Mouse (Mus musculus): ENCODE results near the gene Nfrkb. TPM values are rescaled to one million over a fixed set of nuclear protein-coding genes. Genes with fewer than 3 reads are reported as not detected.

Gene Nfrkb
- polyA plus RNA-seq (2012; ENCODE audit: low replicate concordance), result 4.3 and 34.9 TPM in 2 replicates

GRCm38 (mm10) chr9:31385947-31386354, at the start of gene Nfrkb:
Gene Nfrkb (plus strand): TSS chr9:31386192.

DNA sequence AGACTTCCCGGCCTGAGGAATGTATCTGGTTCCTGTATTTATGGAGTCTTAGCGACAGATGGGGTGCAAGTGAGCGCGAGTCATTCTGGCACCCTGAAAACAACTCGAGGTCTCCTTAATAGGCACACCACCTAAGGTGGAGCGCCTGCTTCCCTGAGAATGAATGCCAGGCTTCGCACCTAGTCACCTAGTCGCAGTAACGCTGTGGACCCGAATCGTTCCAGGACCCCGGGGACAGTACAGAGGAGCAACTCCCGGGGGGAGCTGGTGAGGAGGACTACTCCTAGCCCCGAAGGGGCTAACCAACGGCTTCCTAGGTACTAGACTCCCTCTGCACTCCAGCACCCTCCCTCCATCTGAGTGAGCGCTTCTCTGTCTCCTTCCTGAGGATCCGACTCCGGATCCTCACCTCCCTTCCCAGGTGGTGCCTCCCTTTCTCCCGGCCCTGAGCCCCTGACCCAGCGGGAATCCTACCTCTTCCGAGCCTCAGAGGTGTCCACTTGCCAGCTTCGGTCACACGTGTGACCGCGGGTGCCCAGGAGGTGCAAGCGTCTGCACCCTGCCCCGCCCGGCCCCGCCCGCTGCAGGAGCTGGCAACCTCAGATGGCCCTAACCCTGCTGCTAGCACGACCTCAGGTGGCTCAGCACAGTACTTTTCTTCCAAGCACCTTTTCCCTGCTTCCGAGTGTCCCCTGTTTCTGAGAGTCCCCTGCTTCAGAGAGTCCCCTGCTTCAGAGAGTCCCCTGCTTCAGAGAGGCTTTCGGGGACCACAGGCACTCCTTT, 77.9 kb downstream of the Nfrkb start, which contains the start of gene Tmem45b:
TSS of gene Tmem45b (minus strand) at position 771 of the 783 bp plus-strand sequence.

Other genes starting within 250 kb of the Nfrkb start
- gene Aplp2, start 174.4 kb upstream of the Nfrkb start, polyA plus RNA-seq (2012; ENCODE audit: low replicate concordance), result 10.4 and 15.8 TPM in 2 replicates
- 4.3 and 7.5 TPM in 2 replicates for gene Prdm10, start 105.7 kb upstream of the Nfrkb start, polyA plus RNA-seq (2012; ENCODE audit: low replicate concordance)
- gene Tmem45b, start 78.3 kb downstream of the Nfrkb start, polyA plus RNA-seq (2012; ENCODE audit: low replicate concordance), result not detected in 2 replicates

Measured in hematopoietic multipotent progenitor cell, adult 10-12 weeks (in vitro differentiated cells).